Mouse (Mus musculus) thymus, postnatal 0 days (tissue): Measurements from ENCODE around the gene Ankrd39. TPM values are rescaled to one million over a fixed set of nuclear protein-coding genes. Genes with fewer than 3 reads are reported as not detected.

Experiments used
- DNase-seq: peaks from one replicate; pipeline ENCODE4 v3.0.0-alpha.2; 2015; ENCODE audit warnings: low spot score
- microRNA-seq: library from miRNA; unstranded; fragments of <30 nt; microRNA quantifications from one replicate; pipeline ENCODE4, GENCODE M21; 2016; ENCODE audit warnings: borderline number of aligned reads
- polyA plus RNA-seq: library from polyadenylated mRNA; unstranded; fragments of >200 nt; fragmentation: Nextera tagmentation; extraction: Ambion mirVana; gene quantifications from 2 replicates; pipeline ENCODE4 v1.2.1, GENCODE M21; 2015

The Ankrd39 gene
- polyA plus RNA-seq, 1 experiment from 2014 or later = 22.7 TPM

- DNase-seq = no peak
Observed at GRCm38 (mm10) chr1:36493299-36493698, 53.9 kb downstream of the Ankrd39 start.

- DNase-seq = no peak
Observed at GRCm38 (mm10) chr1:36492416-36493139, 54.7 kb downstream of the Ankrd39 start.

GRCm38 (mm10) chr1:36489661-36490060 is 57.6 kb downstream of the Ankrd39 start:
- DNase-seq = no peak

Small RNAs within 50 kb of the gene (microRNA-seq; reads per million reads assigned to microRNA genes)
- not detected for gene Gm47280

Other genes with a start within 250 kb of the Ankrd39 start
- gene Arid5a, start 239.7 kb downstream of the Ankrd39 start, polyA plus RNA-seq = 34.9 and 35.4 TPM in 2 replicates
- 26.0 and 29.4 TPM in 2 replicates for gene Kansl3, start 178.3 kb downstream of the Ankrd39 start, polyA plus RNA-seq
- 0.49 and 0.61 TPM in 2 replicates for gene Fer1l5, start 175.2 kb downstream of the Ankrd39 start, polyA plus RNA-seq
- gene Lman2l, start 102.2 kb downstream of the Ankrd39 start, polyA plus RNA-seq = 51.3 and 52.1 TPM in 2 replicates
- gene Cnnm4, start 75.8 kb downstream of the Ankrd39 start, polyA plus RNA-seq = 12.3 and 13.7 TPM in 2 replicates
- gene Cnnm3, start 35.6 kb downstream of the Ankrd39 start, polyA plus RNA-seq = 3.3 and 3.8 TPM in 2 replicates
- 10.0 and 12.0 TPM in 2 replicates for gene Ankrd23, start 10.6 kb downstream of the Ankrd39 start, polyA plus RNA-seq
- gene Gm42417, start 8.0 kb downstream of the Ankrd39 start, polyA plus RNA-seq = 0.26 and 0.60 TPM in 2 replicates
- gene Sema4c, start 10.9 kb upstream of the Ankrd39 start, polyA plus RNA-seq = 5.5 and 6.0 TPM in 2 replicates
- gene Fam178b, start 135.7 kb upstream of the Ankrd39 start, polyA plus RNA-seq = 0.52 and 1.7 TPM in 2 replicates
- gene Cox5b, start 144.0 kb upstream of the Ankrd39 start, polyA plus RNA-seq = 679 and 701 TPM in 2 replicates
- gene 4933424G06Rik, start 162.7 kb upstream of the Ankrd39 start, polyA plus RNA-seq = 0.13 TPM in 1 of 2 replicates, not detected in the other
- gene Actr1b, start 167.0 kb upstream of the Ankrd39 start, polyA plus RNA-seq = 59.3 and 62.0 TPM in 2 replicates
- 118 and 123 TPM in 2 replicates for gene Zap70, start 214.4 kb upstream of the Ankrd39 start, polyA plus RNA-seq